Mouse (Mus musculus) forebrain, embryonic 10.5 days (tissue): Measurements from ENCODE around the gene Impdh1. TPM values are rescaled to one million over a fixed set of nuclear protein-coding genes. Genes with fewer than 3 reads are reported as not detected.

Experiments used
- DNase-seq: peaks from one replicate; pipeline ENCODE4 v3.0.0-alpha.2; 2017; ENCODE audit warnings: low spot score; ENCODE audit errors: extremely low spot score
- H3K27ac ChIP-seq: fragments of 300-500 bp; sonication (generic); 2 replicates; pipeline ENCODE4 v1.5.1; 2016; ENCODE audit warnings: mild to moderate bottlenecking
- H3K27me3 ChIP-seq: fragments of 300-500 bp; sonication (generic); 2 replicates; pipeline ENCODE4 v1.6.1; 2016; ENCODE audit warnings: mild to moderate bottlenecking; ENCODE audit not compliant: poor library complexity, severe bottlenecking
- H3K36me3 ChIP-seq: fragments of 300-500 bp; sonication (generic); replicated peaks from 2 replicates; pipeline ENCODE4 v1.6.1; 2016; ENCODE audit warnings: mild to moderate bottlenecking, moderate library complexity
- H3K4me1 ChIP-seq: fragments of 300-500 bp; sonication (generic); 2 replicates; pipeline ENCODE4 v1.6.1; 2016
- H3K4me3 ChIP-seq: fragments of 300-500 bp; sonication (generic); 2 replicates; pipeline ENCODE4 v1.5.1; 2016; ENCODE audit warnings: mild to moderate bottlenecking, moderate library complexity
- H3K9me3 ChIP-seq: fragments of 300-500 bp; sonication (generic); 2 replicates; pipeline ENCODE4 v1.6.1; 2016; ENCODE audit warnings: mild to moderate bottlenecking, moderate library complexity
- WGBS: fragments of 180-500 bp; shearing (Covaris S2); methylation state at CpG from one replicate; pipeline ENCODE4 v1.1.7; 2016; 5-methylcytosine and 5-hydroxymethylcytosine counted together
- polyA plus RNA-seq: library from polyadenylated mRNA; unstranded; fragments of >200 nt; fragmentation: Nextera tagmentation; extraction: Ambion mirVana; gene quantifications from 2 replicates; pipeline ENCODE4 v1.2.1, GENCODE M21; 2016

The Impdh1 gene
- polyA plus RNA-seq, 1 experiment from 2014 or later: 39.6 TPM

DNA sequence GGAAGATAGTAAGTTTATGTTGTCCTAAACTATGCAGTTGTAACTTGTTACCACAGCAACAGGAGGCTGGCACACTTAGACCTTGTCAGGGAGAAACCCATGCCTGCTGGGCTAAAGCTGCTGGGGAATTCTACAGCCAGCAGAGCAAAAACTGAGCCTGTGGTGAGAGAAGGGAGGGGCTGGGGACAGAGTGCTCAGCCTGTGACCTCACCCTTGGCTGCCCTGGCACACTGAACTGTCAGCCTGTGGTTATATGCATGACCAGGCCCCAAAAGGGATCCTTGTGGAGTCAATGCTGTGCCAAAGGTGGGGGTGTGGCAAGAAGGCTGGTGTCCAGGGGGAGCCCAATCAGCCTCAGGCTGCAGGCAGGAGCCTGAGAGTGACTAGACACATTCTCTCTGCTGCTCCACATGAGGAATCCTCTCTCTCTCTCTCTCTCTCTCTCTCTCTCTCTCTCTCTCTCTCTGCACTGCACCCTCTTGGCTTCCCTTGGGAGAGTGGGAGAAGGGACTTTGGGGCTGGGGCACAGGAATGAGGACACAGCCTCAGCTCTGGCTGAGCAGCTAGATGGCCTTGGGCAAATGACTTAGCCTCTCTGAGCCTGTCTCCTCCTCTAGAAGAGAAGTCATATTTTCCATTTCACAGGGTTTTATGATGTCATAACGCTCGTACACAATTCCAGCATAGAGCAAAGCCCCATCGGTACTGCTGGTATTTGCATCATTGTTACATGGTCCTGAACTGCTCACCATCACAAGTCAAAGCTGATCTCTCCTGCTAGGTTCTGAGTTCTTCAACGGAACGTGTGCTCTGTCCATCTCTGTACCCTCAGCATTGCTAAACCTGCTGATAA is 20.1 kb downstream of the Impdh1 start:
- no peak for DNase-seq
- Histone ChIP-seq H3K4me3 (no peak overlapping the region), H3K27me3 (peaks cover 63% of the 10 kb centered on the region), H3K9me3 (no peaks in the 10 kb centered on the region), H3K36me3 (peaks cover 7% of the 10 kb centered on the region; the same call in 1 of the 2 replicates), H3K27ac (0 out of 2 replicates have a peak overlapping the region, but pooled peaks have one; percentile 31), H3K4me1 (peaks cover 43% of the 10 kb centered on the region)
- WGBS: 85% methylated on average over 5 of the region's 5 CpGs

DNA sequence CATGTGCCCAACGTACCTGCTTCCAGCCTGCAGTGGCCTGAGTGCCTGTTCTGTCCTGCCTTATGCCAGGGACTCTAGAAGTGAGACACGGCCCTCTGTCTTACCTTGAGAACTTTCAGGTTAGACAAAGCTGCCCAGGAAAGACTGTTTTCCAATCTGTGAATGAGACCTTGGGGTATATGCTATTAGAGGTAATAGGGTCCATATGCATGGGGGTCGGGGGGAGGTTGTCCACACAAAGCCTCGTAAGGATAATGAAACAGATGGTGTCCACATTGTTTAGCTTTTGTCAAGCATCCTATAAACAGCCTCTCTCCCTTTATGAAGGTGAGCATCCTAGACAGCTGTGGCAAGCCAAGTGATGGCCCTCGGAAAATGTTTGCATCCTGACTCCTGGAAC is 21.0 kb downstream of the Impdh1 start:
- H3K27ac ChIP-seq: no peak overlapping the region
- H3K9me3 ChIP-seq: no peaks in the 10 kb centered on the region
- peaks cover 43% of the 10 kb centered on the region for H3K4me1 ChIP-seq
- WGBS: 78% methylated on average over 5 of the region's 5 CpGs
- no peaks in the 10 kb centered on the region for H3K36me3 ChIP-seq
- no peak for DNase-seq
- H3K4me3 ChIP-seq: no peak overlapping the region
- peaks cover 54% of the 10 kb centered on the region for H3K27me3 ChIP-seq

GRCm38 (mm10) chr6:29193961-29194750 is 22.0 kb downstream of the Impdh1 start:
- no peak for DNase-seq
- H3K27me3 ChIP-seq: peaks cover 44% of the 10 kb centered on the region
- no peaks in the 10 kb centered on the region for H3K36me3 ChIP-seq
- no peak overlapping the region for H3K4me3 ChIP-seq
- peak overlapping the region; percentile 13; the same call in 1 of the 2 replicates for H3K27ac ChIP-seq
- H3K9me3 ChIP-seq: no peaks in the 10 kb centered on the region
- 70% methylated on average over 15 of the region's 15 CpGs for WGBS
- H3K4me1 ChIP-seq: peaks cover 35% of the 10 kb centered on the region

- Histone ChIP-seq H3K4me1 (no peaks in the 10 kb centered on the region), H3K4me3 (no peak overlapping the region), H3K9me3 (no peaks in the 10 kb centered on the region), H3K27me3 (peaks cover 12% of the 10 kb centered on the region; the same call in 1 of the 2 replicates), H3K27ac (no peak overlapping the region), H3K36me3 (no peaks in the 10 kb centered on the region)
- no peak for DNase-seq
- 70% methylated on average over 1 of the region's 1 CpGs for WGBS
Observed at GRCm38 (mm10) chr6:29187936-29188335, 28.2 kb downstream of the Impdh1 start.

- Histone ChIP-seq H3K27ac (no peak overlapping the region), H3K4me1 (peaks cover 29% of the 10 kb centered on the region), H3K4me3 (peak overlapping the region; percentile 77), H3K27me3 (peaks cover 84% of the 10 kb centered on the region), H3K9me3 (no peaks in the 10 kb centered on the region), H3K36me3 (no peaks in the 10 kb centered on the region)
- WGBS: 45% methylated on average over 8 of the region's 8 CpGs
- DNase-seq: peak; percentile 14
Observed at GRCm38 (mm10) chr6:29179843-29180242, 36.3 kb downstream of the Impdh1 start.

DNA sequence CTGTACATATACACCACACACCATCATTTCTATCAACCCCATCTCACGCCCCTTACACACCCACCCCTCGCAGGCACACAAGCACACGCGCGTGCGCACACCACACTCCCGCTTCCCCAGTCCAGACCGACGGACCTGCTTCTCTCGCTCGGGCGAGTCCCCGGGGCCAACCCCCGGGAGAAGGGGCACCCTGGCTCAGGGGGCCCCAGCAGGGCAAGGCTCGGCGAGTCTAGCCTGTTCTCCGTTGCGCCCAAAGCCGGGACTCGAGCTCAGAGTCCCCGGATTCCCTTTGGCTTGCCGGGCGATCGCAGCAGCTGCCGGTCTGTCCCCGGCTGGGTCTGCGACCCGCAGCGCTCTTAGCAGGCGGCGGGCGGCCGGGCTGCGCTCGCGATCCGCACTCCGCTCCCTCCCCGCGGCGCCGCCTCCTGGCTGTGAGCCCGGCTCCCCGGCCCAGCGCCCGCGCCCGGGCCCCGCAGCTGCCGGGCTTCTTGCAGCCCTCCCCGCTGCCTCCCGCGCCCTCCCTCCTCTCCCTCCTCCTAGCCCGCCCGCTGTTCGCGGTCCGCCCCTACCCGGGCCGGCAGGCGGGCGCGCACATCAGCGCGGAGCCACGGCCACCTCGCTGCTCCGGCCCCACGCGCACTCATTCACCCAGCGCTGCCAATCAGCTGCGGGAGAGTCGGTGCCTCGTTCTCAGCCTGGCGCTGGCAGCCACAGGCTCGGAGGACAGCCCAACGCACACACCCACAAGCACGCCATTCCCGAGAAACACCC is 37.1 kb downstream of the Impdh1 start, which contains the start of gene Prrt4:
Prrt4 (minus strand) TSS at position 697 of the 771 bp plus-strand sequence.
- Histone ChIP-seq H3K9me3 (no peaks in the 10 kb centered on the region), H3K27me3 (peaks cover 92% of the 10 kb centered on the region), H3K36me3 (no peaks in the 10 kb centered on the region), H3K4me3 (peak within 1 kb of the TSS; percentile 77), H3K27ac (peak within 1 kb of the TSS; percentile 85), H3K4me1 (peaks cover 37% of the 10 kb centered on the region)
- DNase-seq: peak; percentile 65
- WGBS: 1% methylated on average over 72 of the region's 79 CpGs

DNA sequence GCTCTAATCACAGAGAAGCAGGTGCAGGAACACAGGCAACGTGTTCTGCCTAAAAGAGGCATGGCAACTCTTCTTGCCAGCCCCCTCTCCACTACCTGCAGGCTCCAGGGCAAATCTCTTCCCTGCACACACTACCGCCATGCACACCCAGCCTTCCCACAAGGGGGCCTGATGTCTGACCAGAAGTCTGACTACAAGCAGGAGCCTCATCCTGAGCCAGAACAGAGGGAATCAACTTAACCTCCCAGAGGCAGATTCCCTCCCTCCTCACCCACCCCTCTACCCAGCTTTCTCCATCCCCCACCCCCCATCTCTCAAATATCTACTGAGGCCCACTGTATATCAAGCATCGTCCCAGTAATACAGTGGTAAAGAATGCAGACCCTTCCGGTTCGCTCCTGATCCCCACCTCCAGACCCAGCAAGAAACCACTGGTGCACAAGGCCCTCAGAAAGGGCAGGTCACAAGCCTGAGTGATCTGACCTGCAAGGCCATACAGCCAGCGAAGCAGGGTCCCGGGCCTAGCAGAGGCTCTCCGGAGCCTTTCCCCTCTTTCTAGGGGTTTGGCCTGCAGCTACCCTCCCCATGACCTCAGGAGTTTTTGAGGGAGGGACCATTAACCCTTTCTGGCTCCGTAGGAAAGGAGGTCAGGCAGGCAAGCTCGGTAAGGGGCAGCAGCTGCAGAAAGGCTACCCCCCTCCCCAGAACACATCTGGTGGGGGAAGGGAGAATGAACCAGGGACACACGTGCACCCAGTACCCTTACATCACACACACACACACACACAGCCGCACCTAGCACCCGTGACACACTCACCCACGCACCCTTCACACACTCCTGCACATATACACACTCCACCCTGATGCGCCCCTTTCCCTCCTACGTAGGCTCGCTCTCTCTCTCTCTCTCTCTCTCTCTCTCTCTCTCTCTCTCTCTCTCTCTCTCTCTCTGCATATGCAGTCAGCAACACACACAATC is 38.0 kb downstream of the Impdh1 start:
- Histone ChIP-seq H3K36me3 (no peaks in the 10 kb centered on the region), H3K4me3 (peak overlapping the region; percentile 77), H3K4me1 (peaks cover 37% of the 10 kb centered on the region), H3K27ac (peak overlapping the region; percentile 85), H3K9me3 (no peaks in the 10 kb centered on the region), H3K27me3 (peaks cover 100% of the 10 kb centered on the region)
- WGBS: 11% methylated on average over 17 of the region's 17 CpGs
- peak; percentile 31 for DNase-seq

DNA sequence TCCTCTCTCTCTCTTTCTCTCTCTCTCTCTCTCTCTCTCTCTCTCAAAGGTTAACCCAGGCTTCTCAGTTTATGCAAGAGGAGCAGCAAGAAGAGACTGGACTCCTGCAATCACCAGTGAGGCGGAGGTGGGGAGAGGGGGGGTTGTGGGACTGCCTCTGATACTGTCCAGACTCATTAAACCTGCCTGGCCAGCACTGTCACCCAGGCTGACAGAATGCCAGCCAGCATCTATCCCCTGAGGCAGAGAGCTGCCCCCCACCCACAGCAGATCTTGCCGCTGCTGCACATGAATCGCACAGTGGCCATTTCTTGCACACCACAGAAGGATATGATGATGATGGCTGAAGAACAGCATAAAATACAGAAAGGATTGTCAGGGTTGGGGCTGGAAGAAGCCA is 41.1 kb downstream of the Impdh1 start:
- Histone ChIP-seq H3K4me1 (peaks cover 53% of the 10 kb centered on the region), H3K9me3 (no peaks in the 10 kb centered on the region), H3K27me3 (peaks cover 99% of the 10 kb centered on the region), H3K4me3 (no peak overlapping the region), H3K36me3 (no peaks in the 10 kb centered on the region), H3K27ac (no peak overlapping the region)
- WGBS: 80% methylated on average over 3 of the region's 3 CpGs
- peak; percentile 14 for DNase-seq

- peak; percentile 14 for DNase-seq
- H3K9me3 ChIP-seq: no peaks in the 10 kb centered on the region
- H3K27ac ChIP-seq: no peak overlapping the region
- H3K4me1 ChIP-seq: peaks cover 55% of the 10 kb centered on the region
- no peak overlapping the region for H3K4me3 ChIP-seq
- no peaks in the 10 kb centered on the region for H3K36me3 ChIP-seq
- 27% methylated on average over 7 of the region's 7 CpGs for WGBS
- H3K27me3 ChIP-seq: peaks cover 99% of the 10 kb centered on the region
Observed at GRCm38 (mm10) chr6:29174368-29174767, 41.8 kb downstream of the Impdh1 start.

DNA sequence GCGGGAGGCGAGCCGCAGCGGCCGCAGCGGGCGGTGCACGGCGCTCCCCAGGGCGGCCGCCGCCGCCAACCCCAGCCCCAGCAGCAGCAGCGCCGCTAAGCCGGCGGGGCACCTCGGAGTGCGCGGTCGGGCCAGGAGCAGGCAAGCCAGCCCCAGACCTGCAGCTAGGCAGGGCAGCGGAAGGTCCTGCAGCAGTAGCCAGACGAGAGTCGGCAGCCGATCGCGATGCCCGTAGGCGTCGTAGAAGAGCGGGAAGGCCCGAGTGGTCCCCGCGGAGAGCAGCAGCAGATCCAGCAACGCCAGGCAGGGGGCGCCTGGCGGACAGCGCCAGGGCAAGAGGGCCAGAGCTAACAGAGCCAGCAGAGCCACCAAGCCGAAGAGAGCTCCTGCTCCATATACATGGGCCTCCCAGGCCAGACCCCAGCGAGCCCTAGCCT is 45.2 kb downstream of the Impdh1 start:
- Histone ChIP-seq H3K27ac (peak overlapping the region; percentile 87), H3K4me1 (peaks cover 30% of the 10 kb centered on the region), H3K4me3 (peak overlapping the region; percentile 65), H3K36me3 (no peaks in the 10 kb centered on the region), H3K27me3 (peaks cover 99% of the 10 kb centered on the region), H3K9me3 (no peaks in the 10 kb centered on the region)
- DNase-seq: peak; percentile 92
- 0% methylated on average over 40 of the region's 40 CpGs for WGBS

GRCm38 (mm10) chr6:29170063-29170921 is 45.9 kb downstream of the Impdh1 start:
- Histone ChIP-seq H3K27me3 (peaks cover 95% of the 10 kb centered on the region), H3K27ac (peak overlapping the region; percentile 87), H3K4me1 (peaks cover 30% of the 10 kb centered on the region), H3K4me3 (peak overlapping the region; percentile 65), H3K9me3 (no peaks in the 10 kb centered on the region), H3K36me3 (no peaks in the 10 kb centered on the region)
- under 1% methylated on average over 63 of the region's 63 CpGs for WGBS
- DNase-seq: peak; percentile 56
